Mouse (Mus musculus) forebrain, embryonic 12.5 days (tissue): ENCODE results near the gene Prdx6b. TPM values are rescaled to one million over a fixed set of nuclear protein-coding genes. Genes with fewer than 3 reads are reported as not detected.

Experiments used
- ATAC-seq: fragments of 200-750 bp; cut with Nextera tagmentation; 2 replicates; pipeline ENCODE4 v1.8.0; 2017; ENCODE audit warnings: moderate TSS enrichment; ENCODE audit not compliant: low FRiP score
- H3K27ac ChIP-seq: fragments of 300-500 bp; sonication (generic); 2 replicates; pipeline ENCODE4 v1.5.1; 2016; ENCODE audit warnings: mild to moderate bottlenecking
- H3K27me3 ChIP-seq: fragments of 300-500 bp; sonication (generic); 2 replicates; pipeline ENCODE4 v1.6.1; 2016; ENCODE audit warnings: mild to moderate bottlenecking
- H3K36me3 ChIP-seq: fragments of 300-500 bp; sonication (generic); replicated peaks from 2 replicates; pipeline ENCODE4 v1.6.1; 2016; ENCODE audit warnings: mild to moderate bottlenecking
- H3K4me1 ChIP-seq: fragments of 300-500 bp; sonication (generic); 2 replicates; pipeline ENCODE4 v1.6.1; 2016
- H3K4me2 ChIP-seq: fragments of 300-500 bp; sonication (generic); 2 replicates; pipeline ENCODE4 v1.6.1; 2016; ENCODE audit warnings: mild to moderate bottlenecking, moderate library complexity
- H3K4me3 ChIP-seq: fragments of 300-500 bp; sonication (generic); replicated peaks from 2 replicates; pipeline ENCODE4 v1.5.1; 2016; ENCODE audit warnings: mild to moderate bottlenecking
- H3K9ac ChIP-seq: fragments of 300-500 bp; sonication (generic); 2 replicates; pipeline ENCODE4 v1.6.1; 2016; ENCODE audit warnings: mild to moderate bottlenecking
- H3K9me3 ChIP-seq: fragments of 300-500 bp; sonication (generic); 2 replicates; pipeline ENCODE4 v1.6.1; 2016
- WGBS: fragments of 180-500 bp; shearing (Covaris S2); methylation state at CpG from one replicate; pipeline ENCODE4 v1.1.7; 2016; 5-methylcytosine and 5-hydroxymethylcytosine counted together
- polyA plus RNA-seq: library from polyadenylated mRNA; unstranded; fragments of >200 nt; fragmentation: Nextera tagmentation; extraction: Ambion mirVana; gene quantifications from 2 replicates; pipeline ENCODE4 v1.2.1, GENCODE M21; 2016

Gene Prdx6b
- polyA plus RNA-seq, 1 experiment from 2014 or later: not detected

DNA sequence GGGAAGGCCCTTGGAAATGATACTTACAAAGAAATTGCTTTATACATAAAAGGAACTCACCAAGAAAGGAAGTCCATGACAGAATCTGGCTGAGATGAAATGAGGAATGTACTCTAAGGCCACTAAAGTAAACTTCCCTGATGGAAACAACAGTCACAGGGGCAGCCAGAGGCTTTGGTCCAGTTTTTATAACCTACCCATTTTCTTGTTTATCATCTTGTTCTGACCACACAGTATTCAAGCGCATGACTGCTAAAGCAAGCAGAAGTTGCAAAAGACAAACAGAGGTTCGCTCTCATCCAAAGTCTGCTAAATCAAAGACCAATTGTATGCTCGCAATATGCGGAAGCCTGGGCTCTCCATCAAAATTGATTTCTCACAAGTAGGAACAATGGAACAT lies 8.5 kb downstream of the Prdx6b start:
- Histone ChIP-seq H3K4me2 (no peak overlapping the region), H3K4me1 (no peaks in the 10 kb centered on the region), H3K36me3 (no peaks in the 10 kb centered on the region), H3K9ac (no peak overlapping the region), H3K4me3 (no peak overlapping the region), H3K27me3 (no peaks in the 10 kb centered on the region), H3K9me3 (no peaks in the 10 kb centered on the region), H3K27ac (no peak overlapping the region)
- 95% methylated on average over 4 of the region's 4 CpGs for WGBS
- no peak for ATAC-seq

DNA sequence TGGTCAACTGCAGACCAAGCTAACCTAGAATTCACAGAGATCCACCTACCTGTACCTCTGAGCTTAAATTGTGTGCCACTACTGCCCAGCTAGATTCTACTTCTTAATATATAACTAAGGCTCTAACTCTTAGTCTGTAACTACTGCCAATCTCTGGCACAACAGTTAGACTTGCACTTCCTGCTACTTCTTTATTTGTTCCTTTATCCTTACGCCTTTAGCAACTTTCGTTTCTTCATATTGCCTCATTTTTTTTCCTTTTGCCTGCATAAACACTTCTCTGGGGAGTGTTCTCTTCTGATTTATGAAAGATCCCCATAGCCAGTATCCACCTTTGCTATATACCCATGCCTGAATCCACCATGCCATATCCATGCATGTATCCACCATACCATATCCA lies 11.7 kb downstream of the Prdx6b start:
- Histone ChIP-seq H3K27me3 (no peaks in the 10 kb centered on the region), H3K9ac (no peak overlapping the region), H3K36me3 (no peaks in the 10 kb centered on the region), H3K9me3 (no peaks in the 10 kb centered on the region), H3K4me2 (no peak overlapping the region), H3K4me1 (no peaks in the 10 kb centered on the region), H3K4me3 (no peak overlapping the region), H3K27ac (no peak overlapping the region)
- ATAC-seq: no peak
- WGBS: 92% methylated on average over 2 of the region's 2 CpGs

DNA sequence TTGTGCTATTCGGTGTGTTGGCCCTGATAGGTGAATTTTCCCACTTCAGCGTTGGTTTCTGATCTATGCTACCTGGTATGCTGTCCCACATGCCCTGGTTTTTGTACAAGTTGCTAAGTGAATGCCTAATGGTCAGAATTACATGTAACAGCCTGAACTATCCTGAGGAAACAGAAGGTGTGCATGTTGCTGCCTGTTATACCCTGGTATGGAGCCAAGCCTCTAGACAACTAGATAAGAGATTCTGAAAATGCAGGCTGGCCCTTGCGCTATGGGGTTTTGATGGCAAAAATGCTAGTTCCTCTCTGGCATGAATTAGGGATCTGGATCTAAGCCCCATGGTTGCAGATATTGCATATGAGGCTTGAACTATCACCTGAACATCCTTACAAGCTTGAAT lies 15.4 kb downstream of the Prdx6b start:
- Histone ChIP-seq H3K27me3 (no peaks in the 10 kb centered on the region), H3K9ac (no peak overlapping the region), H3K4me2 (no peak overlapping the region), H3K4me3 (no peak overlapping the region), H3K27ac (no peak overlapping the region), H3K36me3 (no peaks in the 10 kb centered on the region), H3K4me1 (no peaks in the 10 kb centered on the region), H3K9me3 (no peaks in the 10 kb centered on the region)
- 93% methylated on average over 3 of the region's 3 CpGs for WGBS
- no peak for ATAC-seq

DNA sequence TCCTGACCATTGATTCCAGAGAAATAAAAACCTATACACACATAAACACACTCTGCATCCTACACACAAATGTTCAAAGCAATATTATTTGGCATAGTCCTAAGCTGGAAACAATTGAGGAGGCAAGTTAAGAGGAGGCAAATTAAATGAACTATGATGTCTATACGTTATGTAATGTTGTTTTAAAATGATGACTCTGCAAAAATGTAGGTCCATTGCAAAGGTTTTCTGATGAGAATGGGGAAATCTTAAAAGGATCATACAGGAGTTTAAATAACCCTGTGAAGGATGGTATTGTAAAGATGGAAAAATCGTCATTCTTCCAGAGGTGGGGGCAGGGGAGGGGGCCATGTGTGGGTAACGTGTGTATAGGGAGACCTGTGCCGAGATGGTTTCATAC lies 17.5 kb downstream of the Prdx6b start:
- Histone ChIP-seq H3K4me2 (no peak overlapping the region), H3K9ac (no peak overlapping the region), H3K4me3 (no peak overlapping the region), H3K27me3 (no peaks in the 10 kb centered on the region), H3K36me3 (no peaks in the 10 kb centered on the region), H3K27ac (no peak overlapping the region), H3K4me1 (peaks cover 2% of the 10 kb centered on the region; the same call in 1 of the 2 replicates), H3K9me3 (no peaks in the 10 kb centered on the region)
- no peak for ATAC-seq
- 81% methylated on average over 4 of the region's 4 CpGs for WGBS

DNA sequence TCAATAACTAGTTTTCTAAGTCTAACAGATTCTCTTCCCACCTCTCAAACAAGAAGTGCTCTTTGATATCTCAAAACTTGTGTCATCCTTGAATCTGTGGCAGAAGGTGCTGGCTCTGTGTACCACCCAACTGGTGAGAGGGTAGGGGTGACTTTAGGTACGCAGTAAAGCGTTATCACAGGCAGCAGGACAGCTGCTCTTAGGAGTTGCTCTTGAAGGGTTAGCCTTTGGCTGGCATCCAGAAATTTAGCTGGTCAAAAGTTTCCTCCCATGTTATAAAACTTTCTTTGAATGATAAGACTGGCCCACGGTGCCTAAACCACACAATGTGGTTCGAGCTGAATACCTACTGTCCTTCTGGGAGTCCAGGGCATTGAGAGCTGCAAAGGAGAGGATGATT lies 18.5 kb downstream of the Prdx6b start:
- Histone ChIP-seq H3K4me2 (no peak overlapping the region), H3K36me3 (no peaks in the 10 kb centered on the region), H3K27me3 (no peaks in the 10 kb centered on the region), H3K4me1 (peaks cover 4% of the 10 kb centered on the region; the same call in 1 of the 2 replicates), H3K9me3 (no peaks in the 10 kb centered on the region), H3K9ac (no peak overlapping the region), H3K4me3 (no peak overlapping the region), H3K27ac (no peak overlapping the region)
- ATAC-seq: no peak
- 75% methylated on average over 4 of the region's 4 CpGs for WGBS

DNA sequence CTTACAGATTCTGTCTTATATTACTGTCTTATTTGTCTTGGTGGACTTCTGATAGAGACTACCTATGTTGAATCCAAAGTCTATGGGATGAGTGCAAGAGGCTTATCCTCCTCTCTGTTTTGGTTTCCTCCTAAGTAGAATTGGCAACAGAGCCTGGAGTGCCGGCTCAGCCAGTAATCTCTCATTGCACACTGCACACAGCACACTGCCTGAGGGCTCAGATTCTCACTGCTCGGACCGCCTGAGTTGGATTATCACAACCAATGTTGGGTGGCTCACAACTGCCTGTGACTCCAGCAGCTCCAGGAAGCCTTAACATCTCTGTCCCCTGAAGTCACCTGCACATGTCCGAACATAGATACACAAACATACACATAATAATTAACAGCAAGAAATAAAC lies 19.1 kb downstream of the Prdx6b start:
- no peak for ATAC-seq

GRCm38 (mm10) chr2:80314201-80314600 lies 21.9 kb downstream of the Prdx6b start:
- Histone ChIP-seq H3K36me3 (0 out of 2 replicates have a peak, but pooled peaks cover 3% of the 10 kb centered on the region), H3K27ac (no peak overlapping the region), H3K9ac (no peak overlapping the region), H3K4me2 (no peak overlapping the region), H3K4me3 (no peak overlapping the region), H3K9me3 (no peaks in the 10 kb centered on the region), H3K4me1 (peaks cover 15% of the 10 kb centered on the region), H3K27me3 (no peaks in the 10 kb centered on the region)
- WGBS: 64% methylated on average over 1 of the region's 1 CpGs
- no peak for ATAC-seq

More for the DNA sequence above, 19.1 kb downstream of the Prdx6b start:
- H3K4me3 ChIP-seq: no peak overlapping the region
- H3K4me1 ChIP-seq: peaks cover 7% of the 10 kb centered on the region
- no peaks in the 10 kb centered on the region for H3K9me3 ChIP-seq
- WGBS: 65% methylated on average over 4 of the region's 4 CpGs
- no peak overlapping the region for H3K27ac ChIP-seq
- H3K27me3 ChIP-seq: no peaks in the 10 kb centered on the region
- no peak overlapping the region for H3K4me2 ChIP-seq
- no peaks in the 10 kb centered on the region for H3K36me3 ChIP-seq
- H3K9ac ChIP-seq: no peak overlapping the region

- Histone ChIP-seq H3K9me3 (no peaks in the 10 kb centered on the region), H3K27me3 (no peaks in the 10 kb centered on the region), H3K36me3 (peaks cover 6% of the 10 kb centered on the region; the same call in 1 of the 2 replicates), H3K4me2 (peak overlapping the region; percentile 60), H3K4me1 (peaks cover 15% of the 10 kb centered on the region), H3K9ac (peak overlapping the region; percentile 91), H3K4me3 (peak overlapping the region; percentile 88), H3K27ac (peak overlapping the region; percentile 99)
- peak; percentile 9; the same call in 1 of the 2 replicates for ATAC-seq
- 62% methylated on average over 7 of the region's 7 CpGs for WGBS
Observed at GRCm38 (mm10) chr2:80314854-80315241, 22.6 kb downstream of the Prdx6b start.

DNA sequence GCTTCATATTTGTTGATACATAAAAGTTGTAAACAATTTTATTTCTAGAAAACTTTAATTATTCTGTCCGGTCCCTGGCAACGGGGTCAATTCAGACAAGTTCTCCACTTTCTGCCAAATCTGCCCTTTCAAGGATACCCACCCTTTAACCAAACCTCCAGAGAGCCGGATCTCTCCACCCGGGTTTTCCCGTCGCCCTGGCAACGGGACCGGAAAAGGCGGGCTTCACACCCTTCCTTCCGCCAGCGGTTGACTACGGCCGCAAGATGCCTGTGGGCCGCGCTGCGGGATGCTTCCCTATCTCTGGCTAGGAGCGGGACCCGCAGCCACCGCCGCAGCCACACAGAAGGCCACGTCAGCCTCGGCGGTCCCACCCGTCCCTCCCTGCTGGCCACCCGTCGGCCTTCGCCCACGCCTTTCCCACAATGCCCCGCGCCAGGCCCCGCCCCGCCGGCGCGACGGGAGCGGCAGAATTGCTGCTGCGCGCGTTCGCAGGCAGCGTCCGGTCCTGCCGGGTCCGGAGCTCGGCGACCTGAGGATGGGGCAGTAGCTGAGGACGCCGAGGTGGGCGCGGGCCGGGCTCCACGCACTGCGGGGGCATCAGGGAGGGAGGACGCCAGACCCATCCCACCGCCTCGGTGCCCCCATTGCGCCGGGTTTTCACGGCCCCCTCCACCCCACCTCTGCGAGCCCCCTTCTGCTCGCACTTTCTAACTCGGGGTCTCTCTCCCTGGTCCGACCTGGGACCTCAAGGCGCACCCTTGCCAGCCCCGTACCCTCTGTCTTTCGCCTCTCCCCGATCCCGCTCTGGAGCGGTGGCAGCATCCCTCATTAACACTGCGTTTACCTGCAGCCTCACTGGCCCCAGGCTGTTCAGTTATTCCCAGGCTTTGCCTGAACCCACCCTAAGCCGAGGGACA lies 23.2 kb downstream of the Prdx6b start, which contains the start of gene Dnajc10:
Dnajc10 (plus strand) TSS at position 225 of the 920 bp plus-strand sequence.
- Histone ChIP-seq H3K4me2 (peak within 1 kb of the TSS; percentile 60), H3K4me1 (peaks cover 15% of the 10 kb centered on the region), H3K9ac (peak within 1 kb of the TSS; percentile 91), H3K27me3 (no peaks in the 10 kb centered on the region), H3K27ac (peak within 1 kb of the TSS; percentile 99), H3K36me3 (peaks cover 7% of the 10 kb centered on the region), H3K9me3 (no peaks in the 10 kb centered on the region), H3K4me3 (peak within 1 kb of the TSS; percentile 88)
- ATAC-seq: peak; percentile 96
- under 1% methylated on average over 71 of the region's 72 CpGs for whole genome bisulfite sequencing

- Histone ChIP-seq H3K9ac (no peak overlapping the region), H3K36me3 (peaks cover 45% of the 10 kb centered on the region), H3K4me3 (no peak overlapping the region), H3K27me3 (no peaks in the 10 kb centered on the region), H3K4me2 (no peak overlapping the region), H3K27ac (no peak overlapping the region), H3K4me1 (no peaks in the 10 kb centered on the region), H3K9me3 (no peaks in the 10 kb centered on the region)
- WGBS: 93% methylated on average over 4 of the region's 4 CpGs
- ATAC-seq: no peak
Observed at GRCm38 (mm10) chr2:80322878-80323277, 30.6 kb downstream of the Prdx6b start.

DNA sequence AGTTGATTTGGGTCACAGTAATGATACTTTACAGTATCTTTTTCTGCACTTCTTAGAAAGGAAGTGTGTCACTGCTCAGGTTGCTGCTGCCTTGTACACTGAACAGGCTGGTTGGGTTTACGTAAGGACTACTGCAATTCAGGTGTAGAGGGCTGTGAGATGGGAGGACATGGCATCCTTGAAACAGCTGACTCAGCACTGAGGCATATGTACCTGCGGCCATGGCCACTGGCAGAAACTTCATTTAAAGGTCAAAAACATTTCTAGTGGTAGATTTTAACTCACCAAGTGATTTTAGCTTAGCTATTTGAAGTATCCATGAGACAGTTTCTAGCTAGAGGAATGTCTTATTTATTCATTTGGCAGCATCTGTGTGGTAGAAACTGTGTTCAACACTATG lies 33.5 kb downstream of the Prdx6b start:
- Histone ChIP-seq H3K9me3 (no peaks in the 10 kb centered on the region), H3K4me2 (no peak overlapping the region), H3K4me3 (no peak overlapping the region), H3K36me3 (peaks cover 52% of the 10 kb centered on the region), H3K27ac (no peak overlapping the region), H3K4me1 (no peaks in the 10 kb centered on the region), H3K9ac (no peak overlapping the region), H3K27me3 (no peaks in the 10 kb centered on the region)
- WGBS: 95% methylated on average over 2 of the region's 2 CpGs
- no peak for ATAC-seq

DNA sequence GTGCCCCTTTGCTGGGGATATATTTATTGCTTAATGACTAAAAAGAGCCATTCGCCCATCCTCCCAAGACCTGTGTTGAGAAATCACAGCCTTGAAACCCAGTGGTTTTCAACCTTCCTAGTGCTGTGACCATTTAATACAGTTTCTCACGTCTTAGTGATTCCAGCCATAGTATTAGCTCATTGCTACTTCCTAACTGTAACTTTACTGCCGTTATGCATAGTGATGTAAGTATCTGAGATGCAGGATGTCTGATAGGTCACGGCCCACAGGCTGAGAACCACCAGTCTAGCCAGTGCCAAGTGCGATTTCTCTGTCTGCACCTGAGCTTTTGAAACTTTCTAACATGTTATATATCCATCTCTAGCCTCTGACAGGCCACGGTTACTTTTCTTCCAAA lies 35.0 kb downstream of the Prdx6b start:
- no peak overlapping the region for H3K4me2 ChIP-seq
- no peaks in the 10 kb centered on the region for H3K27me3 ChIP-seq
- no peaks in the 10 kb centered on the region for H3K4me1 ChIP-seq
- 90% methylated on average over 6 of the region's 6 CpGs for WGBS
- H3K4me3 ChIP-seq: no peak overlapping the region
- H3K27ac ChIP-seq: no peak overlapping the region
- H3K36me3 ChIP-seq: peaks cover 52% of the 10 kb centered on the region
- H3K9me3 ChIP-seq: no peaks in the 10 kb centered on the region
- ATAC-seq: no peak
- no peak overlapping the region for H3K9ac ChIP-seq
